Mouse (Mus musculus): ENCODE data around the gene Olfr1297.

The Olfr1297 gene

GRCm38 (mm10) chr2:111626397-111626796, at the start of gene Olfr1297:
Gene Olfr1297, minus strand, starts transcription at chr2:111626497.
- no peak for DNase-seq (ENCODE audit: low read depth, low spot score)

GRCm38 (mm10) chr2:111661119-111661518, 34.8 kb upstream of the Olfr1297 start, which contains the start of gene Olfr1299:
Gene Olfr1299, plus strand, starts transcription at chr2:111661419.
- no peak for DNase-seq (ENCODE audit: low read depth, low spot score)

- DNase-seq (ENCODE audit: low read depth, low spot score): no peak
These were observed 22.8 kb upstream of the Olfr1297 start, which contains the start of gene Olfr1298 for GRCm38 (mm10) chr2:111649101-111649500. Gene Olfr1298, minus strand, starts transcription at chr2:111649201.

DNA sequence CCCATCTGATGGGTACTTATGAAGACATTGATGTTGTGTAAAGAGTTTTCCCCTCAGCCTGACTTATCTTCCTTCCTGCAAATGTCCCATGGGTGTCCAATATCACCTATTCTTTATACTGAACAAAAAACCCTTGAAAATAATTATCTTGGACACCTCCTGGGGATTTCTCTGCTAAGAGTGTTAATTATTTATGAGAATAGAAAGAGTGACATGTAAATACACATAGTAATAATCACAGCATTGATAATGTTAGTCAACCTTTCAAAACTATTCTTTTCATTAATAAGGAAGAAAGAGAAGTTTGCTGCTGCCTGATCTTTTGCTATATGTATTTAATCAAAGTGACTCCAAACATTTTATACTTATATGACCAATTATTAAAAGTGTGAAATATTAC, 56.7 kb downstream of the Olfr1297 start, which contains the start of gene Olfr1295:
Gene Olfr1295 (minus strand): TSS at position 101 of the 400 bp plus-strand sequence.
- no peak for DNase-seq (ENCODE audit: low read depth, low spot score)
